Comparison of ENCODE assay signal across 8 mouse cellular contexts in the genomic region with DNA sequence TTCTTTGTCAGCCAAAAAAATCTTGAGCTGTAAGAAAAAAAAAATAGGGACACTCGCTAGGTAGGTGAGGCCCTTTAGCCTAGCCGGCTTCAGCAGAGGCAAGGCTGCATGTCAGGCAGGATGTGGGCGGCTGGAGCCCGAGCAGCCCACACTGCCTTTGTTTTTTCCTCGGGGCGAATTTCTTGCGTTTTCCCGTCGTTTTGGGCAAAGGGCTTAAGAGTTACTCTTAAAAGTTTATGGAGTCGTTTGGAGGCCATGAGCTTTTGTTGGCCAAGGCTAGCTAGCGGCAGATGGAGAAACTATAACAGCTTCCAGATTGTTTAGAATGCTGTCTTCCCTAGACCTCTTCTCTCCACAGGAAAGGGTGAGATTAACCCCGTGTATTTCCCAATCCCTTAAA. TPM values are rescaled to one million over a fixed set of nuclear protein-coding genes. Genes with fewer than 3 reads are reported as not detected.
DNase-seq lines count a peak whose midpoint lies in the region; ATAC-seq and TF ChIP-seq lines count a peak whose summit lies in the region.

No protein-coding gene starts in this region.

- H3K36me3 ChIP-seq in kidney, adult 2 months (ENCODE audit: control insufficient read depth, insufficient read depth, low read length) = peaks cover 2% of the 10 kb centered on the region; the same call in 1 of the 2 replicates
- H3K36me3 ChIP-seq in forebrain, embryonic 16.5 days (ENCODE audit: control insufficient read depth, insufficient read depth) = peaks cover 4% of the 10 kb centered on the region
- peaks cover 30% of the 10 kb centered on the region for H3K36me3 ChIP-seq in liver, postnatal 0 days (replicated peaks; ENCODE audit: insufficient read depth, low read length)

- POLR2A ChIA-PET in Patski (lab: Charles Lee) = interaction anchor here (0.7 to 1.2 kb wide), 5 partner anchors 11 to 282 kb away, joined by 3 to 5 read pairs (median 4); no protein-coding TSS in a partner anchor

- no peaks in the 10 kb centered on the region for H3K27me3 ChIP-seq in kidney, adult 2 months (replicated peaks; ENCODE audit: control insufficient read depth, insufficient read depth, low read length)
- H3K27me3 ChIP-seq in Patski = no peaks in the 10 kb centered on the region
- H3K27me3 ChIP-seq in forebrain, embryonic 16.5 days (replicated peaks; ENCODE audit: control insufficient read depth, insufficient read depth, low read length) = no peaks in the 10 kb centered on the region
- H3K27me3 ChIP-seq in liver, postnatal 0 days (ENCODE audit: insufficient read depth, low read length) = no peaks in the 10 kb centered on the region

- CTCF ChIA-PET in Patski (lab: Charles Lee) = interaction anchor here (1.1 to 3.0 kb wide), 10 partner anchors 12 to 105 kb away, joined by 3 to 12 read pairs (median 5); a partner anchor contains a TSS

- H3K4me1 ChIP-seq in kidney, adult 2 months (ENCODE audit: control insufficient read depth, insufficient read depth, low read length) = no peaks in the 10 kb centered on the region
- H3K4me1 ChIP-seq in forebrain, embryonic 16.5 days (replicated peaks; ENCODE audit: control insufficient read depth, insufficient read depth, low read length) = peaks cover 25% of the 10 kb centered on the region
- peaks cover 11% of the 10 kb centered on the region for H3K4me1 ChIP-seq in liver, postnatal 0 days (ENCODE audit: insufficient read depth)

- H3K4me2 ChIP-seq in forebrain, embryonic 16.5 days (ENCODE audit: low read length) = peak overlapping the region; percentile 93
- H3K4me2 ChIP-seq in liver, postnatal 0 days (ENCODE audit: low read depth, low read length) = peak overlapping the region; percentile 92

- no peak for TF ChIP-seq EP300 in liver, postnatal 0 days (IDR thresholded peaks at IDR 0.05; ENCODE audit: low read depth)

- no peak for TF ChIP-seq POLR2A in kidney, adult 2 months (IDR thresholded peaks at IDR 0.05; ENCODE audit: low read depth, low read length)

- peak; percentile 21 for ATAC-seq in Patski
- no peak; the same call in 1 of the 2 replicates for ATAC-seq in forebrain, embryonic 16.5 days
- peak; percentile 5; the same call in 1 of the 2 replicates for ATAC-seq in liver, postnatal 0 days

- no peak for TF ChIP-seq CTCF in kidney, adult 2 months (conservative IDR thresholded peaks at IDR 0.05; ENCODE audit: insufficient read depth, insufficient read length, low read depth, low read length)
- no peak for TF ChIP-seq CTCF in Patski (IDR thresholded peaks at IDR 0.05)
- TF ChIP-seq CTCF in liver, postnatal 0 days (IDR thresholded peaks at IDR 0.05; ENCODE audit: low read depth) = no peak

- no peak for DNase-seq in kidney, adult 2 months
- no peak for DNase-seq in kidney, adult 11 months
- no peak for DNase-seq in Patski (ENCODE audit: low read depth, low spot score)
- no peak for DNase-seq in liver, postnatal 0 days
- peak; percentile 41 for DNase-seq in thymus, postnatal 4 days
- DNase-seq in left cerebral cortex, adult 11 months (ENCODE audit: low spot score) = no peak
- no peak for DNase-seq in spleen, postnatal 36 days (ENCODE audit: low spot score in 2 of 2)

- peak overlapping the region; percentile 74 for H3K9ac ChIP-seq in forebrain, embryonic 16.5 days (replicated peaks; ENCODE audit: low read depth, low read length)
- peak overlapping the region; percentile 69 for H3K9ac ChIP-seq in liver, postnatal 0 days (replicated peaks)

- H3K9me3 ChIP-seq in forebrain, embryonic 16.5 days (ENCODE audit: control insufficient read depth, low read length) = no peaks in the 10 kb centered on the region
- H3K9me3 ChIP-seq in liver, postnatal 0 days (ENCODE audit: low read length) = no peaks in the 10 kb centered on the region

- 4% methylated on average over 12 of the region's 12 CpGs for WGBS in kidney, adult 2 months
- WGBS in forebrain, embryonic 16.5 days = 7% methylated on average over 12 of the region's 12 CpGs
- WGBS in liver, postnatal 0 days (ENCODE audit: insufficient replicate concordance) = 3% methylated on average over 12 of the region's 12 CpGs

- H3K4me3 ChIP-seq in kidney, adult 2 months (ENCODE audit: insufficient read depth, low read depth, low read length) = peak overlapping the region; percentile 64
- peak overlapping the region; percentile 69 for H3K4me3 ChIP-seq in forebrain, embryonic 16.5 days (replicated peaks; ENCODE audit: low read length)
- peak overlapping the region; percentile 55 for H3K4me3 ChIP-seq in liver, postnatal 0 days (ENCODE audit: low read depth, low read length)

- in situ Hi-C loops in Patski (cut with MboI; ENCODE audit: low pct_unique_long_range_greater_than_20kb) = no loop called here

- no peak overlapping the region; the same call in 1 of the 2 replicates for H3K27ac ChIP-seq in kidney, adult 2 months (ENCODE audit: insufficient read depth, low read depth, low read length)
- no peak overlapping the region; the same call in 1 of the 2 replicates for H3K27ac ChIP-seq in forebrain, embryonic 16.5 days (ENCODE audit: low read length)
- H3K27ac ChIP-seq in liver, postnatal 0 days (ENCODE audit: low read depth) = peak overlapping the region; percentile 48; the same call in 1 of the 2 replicates

RNA-seq across cellular contexts. Expression of a gene that starts 0.7 kb away (rescaled TPM):
- polyA plus RNA-seq in kidney, adult 2 months (2012; rRNA removed) = 25.7 and 34.1 TPM in 2 replicates
- 74.6 TPM for polyA plus RNA-seq in Patski (2021)
- polyA plus RNA-seq in forebrain, embryonic 16.5 days (2015; fragmentation: Nextera tagmentation; extraction: Ambion mirVana) = 70.4 and 70.5 TPM in 2 replicates
- 9.0 and 9.9 TPM in 2 replicates for polyA plus RNA-seq in liver, postnatal 0 days (2015; fragmentation: Nextera tagmentation; extraction: Ambion mirVana)

RNA-seq across cellular contexts. Expression of a gene that starts 33.1 kb away (rescaled TPM):
- 37.7 and 55.0 TPM in 2 replicates for polyA plus RNA-seq in kidney, adult 2 months (2012; rRNA removed)
- polyA plus RNA-seq in Patski (2021) = 150 TPM
- 33.6 and 38.2 TPM in 2 replicates for polyA plus RNA-seq in forebrain, embryonic 16.5 days (2015; fragmentation: Nextera tagmentation; extraction: Ambion mirVana)
- polyA plus RNA-seq in liver, postnatal 0 days (2015; fragmentation: Nextera tagmentation; extraction: Ambion mirVana) = 34.3 and 37.8 TPM in 2 replicates

RNA-seq across cellular contexts. Expression of a gene that starts 52.3 kb away (rescaled TPM):
- polyA plus RNA-seq in kidney, adult 2 months (2012; rRNA removed) = 1.7 and 2.5 TPM in 2 replicates
- polyA plus RNA-seq in Patski (2021) = not detected
- 1.2 and 1.4 TPM in 2 replicates for polyA plus RNA-seq in forebrain, embryonic 16.5 days (2015; fragmentation: Nextera tagmentation; extraction: Ambion mirVana)
- 11.0 and 12.7 TPM in 2 replicates for polyA plus RNA-seq in liver, postnatal 0 days (2015; fragmentation: Nextera tagmentation; extraction: Ambion mirVana)
